Mouse (Mus musculus) ES-E14 (cell line): ENCODE data around the gene Dusp1. TPM values are rescaled to one million over a fixed set of nuclear protein-coding genes. Genes with fewer than 3 reads are reported as not detected.

Experiments used
- DNase-seq: peaks from one replicate; pipeline ENCODE4 v3.0.0-alpha.2; 2013; ENCODE audit warnings: low read depth, low spot score
- H3K27ac ChIP-seq: 2 replicates; pipeline ENCODE4 v1.5.1; 2012; ENCODE audit warnings: low read depth, mild to moderate bottlenecking, low read length, moderate library complexity, mixed read lengths; ENCODE audit not compliant: poor library complexity, insufficient read depth, severe bottlenecking
- H3K36me3 ChIP-seq: 2 replicates; pipeline ENCODE4 v1.6.1; 2012; ENCODE audit warnings: mild to moderate bottlenecking, low read length, moderate library complexity, mixed read lengths; ENCODE audit not compliant: control insufficient read depth, poor library complexity, insufficient read depth, severe bottlenecking
- H3K4me1 ChIP-seq, 2 experiments: fragments of 150-350 bp in 1 of 2; sonication (generic) in 1 of 2; 2 replicates each; pipeline ENCODE4 v1.6.1; 2012; ENCODE audit warnings: low read length in 2 of 2, mild to moderate bottlenecking in 1 of 2, mixed read lengths in 1 of 2; ENCODE audit not compliant: control insufficient read depth in 2 of 2, insufficient read depth in 2 of 2, poor library complexity in 1 of 2
- H3K4me3 ChIP-seq, 2 experiments: fragments of 150-350 bp in 1 of 2; sonication (generic) in 1 of 2; 2 replicates each; pipeline ENCODE4 v1.5.1; 2012; ENCODE audit warnings: low read length in 2 of 2, low read depth in 1 of 2, mild to moderate bottlenecking in 1 of 2, mixed read lengths in 1 of 2; ENCODE audit not compliant: insufficient read depth in 1 of 2, poor library complexity in 1 of 2, severe bottlenecking in 1 of 2
- H3K9ac ChIP-seq: 2 replicates; pipeline ENCODE4 v1.6.1; 2012; ENCODE audit warnings: low read depth, mild to moderate bottlenecking, low read length, mixed read lengths; ENCODE audit not compliant: poor library complexity, insufficient read depth, severe bottlenecking
- H3K9me3 ChIP-seq: fragments of 150-350 bp; sonication (generic); 2 replicates; pipeline ENCODE4 v1.6.1; 2012; ENCODE audit warnings: low read depth, mild to moderate bottlenecking, low read length; ENCODE audit not compliant: control insufficient read depth, insufficient read depth
- CHD2 ChIP-seq: IDR thresholded peaks from 2 replicates; pipeline ENCODE4 v1.6.1; 2014; ENCODE audit warnings: mild to moderate bottlenecking, low read depth, low read length, inconsistent platforms
- HCFC1 ChIP-seq: IDR thresholded peaks from 2 replicates; pipeline ENCODE4 v1.6.1; 2012; ENCODE audit warnings: low read length, inconsistent platforms, borderline replicate concordance; ENCODE audit not compliant: insufficient read depth
- MAFK ChIP-seq: IDR thresholded peaks from 2 replicates; pipeline ENCODE4 v1.6.1; 2014; ENCODE audit warnings: mild to moderate bottlenecking, low read depth, low read length, inconsistent platforms; ENCODE audit not compliant: insufficient read depth
- ZC3H11A ChIP-seq: IDR thresholded peaks from 2 replicates; pipeline ENCODE4 v1.6.1; 2012; ENCODE audit warnings: low read depth, mild to moderate bottlenecking, inconsistent platforms, low read length, borderline replicate concordance
- ZNF384 ChIP-seq: IDR thresholded peaks from 2 replicates; pipeline ENCODE4 v1.6.1; 2012; ENCODE audit warnings: low read depth, low read length, inconsistent platforms
- in situ Hi-C, 2 experiments: fragments of 600-800 bp; cut with MboI; formaldehyde crosslinking; loops; one replicate each; pipeline ENCODE4 v1.15.1; 2025; ENCODE audit warnings: low sequenced_read_pairs in 2 of 2, inconsistent platforms in 1 of 2; ENCODE audit not compliant: unreplicated experiment in 2 of 2
- total RNA-seq: library from RNA; depleted of rRNA; stranded (reverse); fragments of 300-350 nt; gene quantifications from 2 replicates; pipeline ENCODE4 v1.2.3, GENCODE M21; 2012; rRNA removed

The Dusp1 gene
- total RNA-seq, 1 experiment, result 21.2 TPM

- Histone ChIP-seq H3K9ac (no peak overlapping the region), H3K36me3 (no peaks in the 10 kb centered on the region), H3K4me3 (no peak overlapping the region), H3K9me3 (no peaks in the 10 kb centered on the region), H3K4me1 (peaks cover 0 to 2% of the 10 kb centered on the region in 2 experiments; a peak in 1 of 4 replicates), H3K27ac (no peak overlapping the region)
- in situ Hi-C loops, result loop anchor here in 1 of 2 experiments (25.0 kb wide), 1 partner anchor 429 kb away; no protein-coding TSS in a partner anchor
- DNase-seq, result no peak
- TF ChIP-seq MAFK (no peak), CHD2 (no peak), HCFC1 (no peak), ZNF384 (no peak), ZC3H11A (no peak)
Measured at GRCm38 (mm10) chr17:26458049-26458448, 103.9 kb downstream of the Dusp1 start.

DNA sequence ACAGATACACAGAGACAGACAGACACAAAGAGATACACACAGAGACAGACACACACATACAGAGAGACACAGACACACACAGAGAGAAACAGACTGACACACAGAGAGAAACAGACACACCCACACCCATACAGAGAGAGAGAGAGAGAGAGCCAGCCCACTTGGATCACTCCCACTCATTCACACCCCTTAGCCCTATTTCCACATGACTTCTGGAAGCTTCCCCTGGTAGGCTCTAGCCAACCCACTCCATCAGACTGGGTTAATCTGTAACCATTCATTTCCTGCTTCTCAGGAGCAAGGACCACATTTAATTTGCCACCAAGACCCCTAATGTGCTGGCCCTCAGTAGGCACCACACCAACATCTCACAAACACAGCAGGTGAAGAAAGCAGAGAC, 104.4 kb downstream of the Dusp1 start:
- no peak for DNase-seq
- no peaks in the 10 kb centered on the region for H3K36me3 ChIP-seq
- in situ Hi-C loops, result loop anchor here in 1 of 2 experiments (25.0 kb wide), 1 partner anchor 430 kb away; no protein-coding TSS in a partner anchor
- TF ChIP-seq CHD2, result no peak
- no peak for TF ChIP-seq ZC3H11A
- TF ChIP-seq MAFK, result no peak
- no peak for TF ChIP-seq ZNF384
- TF ChIP-seq HCFC1, result no peak
- H3K4me1 ChIP-seq, result no peaks in the 10 kb centered on the region
- H3K9me3 ChIP-seq, result no peaks in the 10 kb centered on the region
- H3K4me3 ChIP-seq, result no peak overlapping the region
- H3K9ac ChIP-seq, result no peak overlapping the region
- no peak overlapping the region for H3K27ac ChIP-seq

Other genes with a start within 250 kb of the Dusp1 start
- 0.71 and 0.79 TPM in 2 replicates for gene Neurl1b, start 147.3 kb downstream of the Dusp1 start, total RNA-seq
- gene Ergic1, start 639 bp downstream of the Dusp1 start, total RNA-seq, result 97.5 and 142 TPM in 2 replicates
- gene Atp6v0e, start 101.1 kb upstream of the Dusp1 start, total RNA-seq, result 252 and 291 TPM in 2 replicates
- gene Crebrf, start 153.5 kb upstream of the Dusp1 start, total RNA-seq, result 16.6 and 36.3 TPM in 2 replicates
- gene Bnip1, start 218.9 kb upstream of the Dusp1 start, total RNA-seq, result 24.5 and 26.1 TPM in 2 replicates